Mouse (Mus musculus): ENCODE measurements around the gene Lcn12. TPM values are rescaled to one million over a fixed set of nuclear protein-coding genes. Genes with fewer than 3 reads are reported as not detected.

The Lcn12 gene
- not detected in 2 replicates for polyA plus RNA-seq (2012; rRNA removed; ENCODE audit: low replicate concordance)

GRCm38 (mm10) chr2:25493476-25493961 lies at the start of gene Lcn12:
Gene Lcn12, minus strand, starts transcription at chr2:25493911.

GRCm38 (mm10) chr2:25501593-25502486 lies 8.1 kb upstream of the Lcn12 start, which contains the start of gene C8g:
Gene C8g, minus strand, starts transcription at chr2:25501719.

GRCm38 (mm10) chr2:25500576-25501405 lies 7.1 kb upstream of the Lcn12 start, which contains the start of gene Fbxw5:
Gene Fbxw5, plus strand, starts transcription at chr2:25500750.

GRCm38 (mm10) chr2:25469969-25470368 lies 23.7 kb downstream of the Lcn12 start, which contains the start of gene Ptgds:
Gene Ptgds, minus strand, starts transcription at chr2:25470046.

GRCm38 (mm10) chr2:25460551-25461309 lies 33.0 kb downstream of the Lcn12 start, which contains the start of gene Paxx:
Gene Paxx, minus strand, starts transcription at chr2:25461094.

GRCm38 (mm10) chr2:25456205-25456953 lies 37.3 kb downstream of the Lcn12 start, which contains the start of gene Clic3:
Gene Clic3, plus strand, starts transcription at chr2:25456838.

Other genes with a start within 250 kb of the Lcn12 start
- gene AL732309.1, start 247.0 kb downstream of the Lcn12 start, polyA plus RNA-seq (2012; rRNA removed; ENCODE audit: low replicate concordance): 18.8 and 30.9 TPM in 2 replicates
- 39.8 and 90.7 TPM in 2 replicates for gene Tmem203, start 238.5 kb downstream of the Lcn12 start, polyA plus RNA-seq (2012; rRNA removed; ENCODE audit: low replicate concordance)
- gene Tprn, start 231.3 kb downstream of the Lcn12 start, polyA plus RNA-seq (2012; rRNA removed; ENCODE audit: low replicate concordance): 186 and 454 TPM in 2 replicates
- gene Ssna1, start 221.5 kb downstream of the Lcn12 start, polyA plus RNA-seq (2012; rRNA removed; ENCODE audit: low replicate concordance): 44.6 and 49.5 TPM in 2 replicates
- 57.3 and 58.9 TPM in 2 replicates for gene Anapc2, start 221.4 kb downstream of the Lcn12 start, polyA plus RNA-seq (2012; rRNA removed; ENCODE audit: low replicate concordance)
- gene Tmem210, start 205.8 kb downstream of the Lcn12 start, polyA plus RNA-seq (2012; rRNA removed; ENCODE audit: low replicate concordance): 1.4 TPM in 1 of 2 replicates, not detected in the other
- gene Lrrc26, start 204.0 kb downstream of the Lcn12 start, polyA plus RNA-seq (2012; rRNA removed; ENCODE audit: low replicate concordance): 81.7 and 85.6 TPM in 2 replicates
- 0.78 and 1.7 TPM in 2 replicates for gene Grin1, start 174.7 kb downstream of the Lcn12 start, polyA plus RNA-seq (2012; rRNA removed; ENCODE audit: low replicate concordance)
- 13.8 and 17.1 TPM in 2 replicates for gene Man1b1, start 161.6 kb downstream of the Lcn12 start, polyA plus RNA-seq (2012; rRNA removed; ENCODE audit: low replicate concordance)
- 15.8 and 19.7 TPM in 2 replicates for gene Dpp7, start 137.6 kb downstream of the Lcn12 start, polyA plus RNA-seq (2012; rRNA removed; ENCODE audit: low replicate concordance)
- 66.1 and 563 TPM in 2 replicates for gene Uap1l1, start 128.2 kb downstream of the Lcn12 start, polyA plus RNA-seq (2012; rRNA removed; ENCODE audit: low replicate concordance)
- 27.5 and 29.1 TPM in 2 replicates for gene Sapcd2, start 121.6 kb downstream of the Lcn12 start, polyA plus RNA-seq (2012; rRNA removed; ENCODE audit: low replicate concordance)
- 50.6 and 75.3 TPM in 2 replicates for gene Entpd2, start 98.0 kb downstream of the Lcn12 start, polyA plus RNA-seq (2012; rRNA removed; ENCODE audit: low replicate concordance)
- 223 and 325 TPM in 2 replicates for gene Npdc1, start 94.6 kb downstream of the Lcn12 start, polyA plus RNA-seq (2012; rRNA removed; ENCODE audit: low replicate concordance)
- 1.3 and 2.1 TPM in 2 replicates for gene Fut7, start 70.6 kb downstream of the Lcn12 start, polyA plus RNA-seq (2012; rRNA removed; ENCODE audit: low replicate concordance)
- 16.8 and 36.7 TPM in 2 replicates for gene Abca2, start 65.2 kb downstream of the Lcn12 start, polyA plus RNA-seq (2012; rRNA removed; ENCODE audit: low replicate concordance)
- 1.9 and 14.3 TPM in 2 replicates for gene Clic3, start 37.1 kb downstream of the Lcn12 start, polyA plus RNA-seq (2012; rRNA removed; ENCODE audit: low replicate concordance)
- gene Paxx, start 32.8 kb downstream of the Lcn12 start, polyA plus RNA-seq (2012; rRNA removed; ENCODE audit: low replicate concordance): 81.4 and 115 TPM in 2 replicates
- gene Ptgds, start 23.9 kb downstream of the Lcn12 start, polyA plus RNA-seq (2012; rRNA removed; ENCODE audit: low replicate concordance): 0.74 TPM in 1 of 2 replicates, not detected in the other
- 40.4 and 40.9 TPM in 2 replicates for gene Fbxw5, start 6.8 kb upstream of the Lcn12 start, polyA plus RNA-seq (2012; rRNA removed; ENCODE audit: low replicate concordance)
- 4.0 and 9.4 TPM in 2 replicates for gene C8g, start 7.8 kb upstream of the Lcn12 start, polyA plus RNA-seq (2012; rRNA removed; ENCODE audit: low replicate concordance)
- gene Traf2, start 53.0 kb upstream of the Lcn12 start, polyA plus RNA-seq (2012; rRNA removed; ENCODE audit: low replicate concordance): 9.0 and 10.8 TPM in 2 replicates
- 164 and 294 TPM in 2 replicates for gene Edf1, start 63.9 kb upstream of the Lcn12 start, polyA plus RNA-seq (2012; rRNA removed; ENCODE audit: low replicate concordance)
- gene Mamdc4, start 80.9 kb upstream of the Lcn12 start, polyA plus RNA-seq (2012; rRNA removed; ENCODE audit: low replicate concordance): 1.1 and 1.9 TPM in 2 replicates
- 19.8 and 30.6 TPM in 2 replicates for gene Phpt1, start 81.3 kb upstream of the Lcn12 start, polyA plus RNA-seq (2012; rRNA removed; ENCODE audit: low replicate concordance)
- 1.4 and 1.7 TPM in 2 replicates for gene Ajm1, start 87.8 kb upstream of the Lcn12 start, polyA plus RNA-seq (2012; rRNA removed; ENCODE audit: low replicate concordance)
- gene Rabl6, start 114.6 kb upstream of the Lcn12 start, polyA plus RNA-seq (2012; rRNA removed; ENCODE audit: low replicate concordance): 56.5 and 60.5 TPM in 2 replicates
- gene Ccdc183, start 123.8 kb upstream of the Lcn12 start, polyA plus RNA-seq (2012; rRNA removed; ENCODE audit: low replicate concordance): not detected in 2 replicates
- 9.9 and 11.7 TPM in 2 replicates for gene Tmem141, start 128.1 kb upstream of the Lcn12 start, polyA plus RNA-seq (2012; rRNA removed; ENCODE audit: low replicate concordance)
- 0.89 and 1.2 TPM in 2 replicates for gene Fcna, start 134.1 kb upstream of the Lcn12 start, polyA plus RNA-seq (2012; rRNA removed; ENCODE audit: low replicate concordance)
- not detected in 2 replicates for gene Lcn8, start 159.2 kb upstream of the Lcn12 start, polyA plus RNA-seq (2012; rRNA removed; ENCODE audit: low replicate concordance)
- not detected in 2 replicates for gene Lcn5, start 164.0 kb upstream of the Lcn12 start, polyA plus RNA-seq (2012; rRNA removed; ENCODE audit: low replicate concordance)
- not detected in 2 replicates for gene Lcn6, start 182.9 kb upstream of the Lcn12 start, polyA plus RNA-seq (2012; rRNA removed; ENCODE audit: low replicate concordance)
- gene Lcn10, start 188.8 kb upstream of the Lcn12 start, polyA plus RNA-seq (2012; rRNA removed; ENCODE audit: low replicate concordance): not detected in 2 replicates
- not detected in 2 replicates for gene Obp2a, start 206.1 kb upstream of the Lcn12 start, polyA plus RNA-seq (2012; rRNA removed; ENCODE audit: low replicate concordance)
- 28.7 and 33.0 TPM in 2 replicates for gene Bmyc, start 212.8 kb upstream of the Lcn12 start, polyA plus RNA-seq (2012; rRNA removed; ENCODE audit: low replicate concordance)
- not detected in 2 replicates for gene Obp2b, start 243.1 kb upstream of the Lcn12 start, polyA plus RNA-seq (2012; rRNA removed; ENCODE audit: low replicate concordance)

All from duodenum, adult 2 months (tissue).